Mouse (Mus musculus) cerebellum, postnatal 4 days (tissue): ENCODE measurements around the gene Tubb2a.

Source experiments
- DNase-seq, 2 experiments: peaks; one replicate each; pipeline ENCODE4 v3.0.0; 2022; ENCODE audit warnings: low spot score in 2 of 2, mixed read lengths in 1 of 2

Tubb2a gene

DNA sequence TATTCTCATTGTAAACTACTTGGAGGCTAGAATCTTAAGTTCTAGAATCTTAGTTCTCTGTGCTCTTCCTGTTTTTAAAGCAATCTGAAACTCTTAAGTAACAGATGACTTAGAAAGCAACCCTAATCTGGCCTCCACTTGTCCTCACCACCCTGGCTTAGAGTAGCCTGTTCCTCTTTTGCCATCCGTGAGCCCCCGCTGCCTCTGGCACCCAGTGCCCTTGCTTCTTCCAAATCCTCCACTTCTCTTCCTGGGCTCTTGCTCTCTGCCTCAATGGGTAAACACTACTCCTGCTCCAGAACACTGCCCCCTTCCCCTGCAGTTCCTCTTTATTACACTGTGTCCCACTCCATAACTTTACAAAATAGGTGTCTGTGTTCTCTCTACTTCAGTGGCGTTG is 26.1 kb downstream of the Tubb2a start:
- no peak for DNase-seq

DNA sequence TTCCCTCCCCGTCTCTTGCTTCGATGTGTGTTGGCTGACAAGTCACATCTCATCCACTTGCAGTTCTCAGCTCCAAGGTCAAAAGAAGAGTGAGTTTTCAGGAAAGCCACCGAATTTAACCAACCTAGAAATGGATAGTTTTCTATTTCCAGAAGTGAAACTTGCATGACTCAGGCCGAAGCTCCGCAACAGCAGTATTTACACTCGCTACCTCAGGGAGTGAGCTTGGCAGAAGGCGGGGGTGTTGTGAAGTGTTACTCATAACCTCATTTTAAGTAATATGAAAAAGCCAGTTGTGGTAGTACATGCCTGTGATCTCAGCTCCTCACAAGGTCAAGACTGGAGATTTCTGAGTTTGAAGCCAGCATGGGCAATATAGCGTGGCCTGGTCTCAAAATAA is 27.3 kb downstream of the Tubb2a start:
- no peak for DNase-seq

DNA sequence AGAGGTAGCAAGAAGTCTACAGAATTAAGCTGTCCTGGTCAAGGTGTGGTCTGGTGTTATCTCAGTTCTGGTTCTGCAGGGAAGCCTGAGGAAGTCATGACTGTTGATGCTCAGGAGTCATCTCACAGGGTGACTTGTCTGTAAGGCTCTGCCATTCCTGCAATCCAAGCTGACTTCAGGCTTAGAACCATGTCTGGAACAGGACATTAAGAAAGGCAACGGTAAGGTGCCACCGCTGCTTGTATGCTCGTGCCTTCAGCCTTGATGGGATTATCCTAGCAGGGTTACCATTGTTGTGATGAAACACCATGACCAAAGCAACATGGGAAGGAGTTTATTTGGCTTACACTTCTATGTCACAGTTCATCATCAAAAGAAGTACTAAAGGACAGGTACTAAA is 30.3 kb downstream of the Tubb2a start:
- DNase-seq: no peak

DNA sequence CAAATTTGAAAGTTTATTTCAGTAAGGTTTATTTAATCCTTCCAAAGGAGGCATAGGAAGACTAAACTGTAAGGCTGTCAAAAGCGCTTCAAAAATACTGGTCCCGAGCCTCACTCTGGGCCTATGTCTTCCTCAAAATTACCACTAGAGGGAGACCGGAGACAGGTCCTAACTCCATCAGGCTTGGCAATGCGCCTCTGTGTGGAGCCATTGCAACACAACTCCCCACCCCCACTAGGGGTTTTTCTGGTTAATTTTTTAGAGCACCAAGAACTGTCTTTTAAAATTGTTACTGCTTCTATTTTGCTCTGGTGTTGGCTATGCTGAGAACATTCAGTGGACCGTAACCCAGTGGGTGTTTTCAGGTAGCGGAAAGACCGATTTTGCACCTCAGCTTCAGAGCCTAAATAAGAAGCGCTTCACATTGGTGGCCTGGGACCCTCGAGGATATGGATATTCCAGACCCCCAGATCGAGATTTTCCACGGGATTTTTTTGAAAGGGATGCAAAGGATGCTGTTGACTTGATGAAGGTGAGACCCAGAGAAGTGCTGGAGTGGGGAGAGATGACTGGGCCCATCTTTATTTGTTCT is 31.3 kb downstream of the Tubb2a start:
- DNase-seq: peak; percentile 56 to 82

GRCm38 (mm10) chr13:34045511-34046249 is 32.1 kb downstream of the Tubb2a start:
- DNase-seq: no peak

DNA sequence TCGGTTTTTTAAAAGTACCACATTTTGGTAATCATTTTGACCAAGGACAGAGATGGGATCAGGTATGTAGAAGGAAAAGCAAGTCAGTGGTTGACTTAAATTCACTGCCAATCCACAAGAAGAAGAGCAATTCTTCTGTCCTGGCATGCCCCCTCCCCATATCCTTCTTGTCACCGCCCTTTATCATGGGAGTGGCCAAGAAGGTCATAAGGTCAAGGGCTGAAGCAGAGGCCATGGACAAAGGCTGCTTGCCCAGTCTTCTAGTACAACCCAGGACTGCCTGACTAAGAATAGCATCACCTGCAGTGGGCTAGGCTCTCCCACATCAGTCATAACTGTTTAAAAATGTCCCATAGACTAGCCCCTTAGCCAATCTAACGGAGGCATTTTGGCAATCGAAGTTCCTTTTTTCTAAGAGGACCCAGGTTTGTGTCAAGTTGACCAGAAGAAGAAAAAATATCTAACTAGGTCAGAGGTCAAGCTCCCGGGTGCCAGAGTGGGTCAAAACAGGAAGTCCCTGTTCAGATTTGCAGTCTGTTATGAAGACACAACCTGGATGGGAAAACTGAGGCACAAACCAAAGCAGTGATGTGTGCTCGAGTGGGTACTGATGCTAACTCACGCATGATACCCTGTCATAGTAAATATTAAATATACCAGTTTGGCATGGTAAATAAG is 34.0 kb downstream of the Tubb2a start:
- no peak for DNase-seq

DNA sequence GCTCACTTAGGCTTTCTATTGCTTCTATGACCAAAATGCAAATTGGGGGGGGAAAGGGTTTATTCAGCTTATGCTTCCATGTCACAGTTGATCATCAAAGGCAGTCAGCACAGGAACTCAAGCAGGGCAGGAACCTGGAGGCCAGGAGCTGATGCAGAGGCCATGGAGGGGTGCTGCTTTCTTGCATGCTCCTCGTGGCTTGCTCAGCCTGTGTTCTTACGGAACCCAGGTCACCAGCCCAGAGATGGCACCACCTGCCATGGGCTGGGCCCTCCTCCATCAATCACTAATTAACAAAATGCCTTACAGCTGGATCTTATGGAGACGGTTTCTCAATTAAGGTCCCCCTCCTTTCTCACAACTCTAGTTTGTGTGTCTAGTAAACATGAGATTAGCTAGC is 37.7 kb downstream of the Tubb2a start:
- no peak for DNase-seq

DNA sequence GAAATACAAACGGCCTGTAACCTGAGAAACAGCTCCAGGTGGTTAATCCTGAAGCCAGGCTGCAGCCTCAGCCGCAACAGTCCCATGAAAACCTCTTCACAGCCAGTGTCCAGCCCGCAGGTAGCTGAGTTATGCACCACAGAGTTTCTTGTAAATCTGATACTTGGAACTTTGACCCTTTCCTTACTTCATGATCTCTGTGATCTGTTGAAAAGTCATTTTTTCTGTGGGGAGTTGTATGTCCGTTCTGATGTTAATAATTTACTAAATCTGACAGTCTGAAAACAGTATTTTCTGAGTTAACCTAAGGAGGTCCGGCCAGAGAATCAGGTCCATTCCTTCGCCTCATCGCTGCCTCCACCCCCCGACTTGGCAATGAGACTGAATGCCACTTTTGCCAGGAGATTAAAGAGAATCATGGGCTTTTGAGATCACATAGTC is 38.9 kb downstream of the Tubb2a start:
- no peak for DNase-seq

GRCm38 (mm10) chr13:34038056-34038432 is 39.8 kb downstream of the Tubb2a start:
- DNase-seq: no peak

GRCm38 (mm10) chr13:34037172-34038055 is 40.4 kb downstream of the Tubb2a start, which contains the start of gene Bphl:
Bphl (plus strand) TSS chr13:34037597.
- DNase-seq: peak; percentile 81 to 89

DNA sequence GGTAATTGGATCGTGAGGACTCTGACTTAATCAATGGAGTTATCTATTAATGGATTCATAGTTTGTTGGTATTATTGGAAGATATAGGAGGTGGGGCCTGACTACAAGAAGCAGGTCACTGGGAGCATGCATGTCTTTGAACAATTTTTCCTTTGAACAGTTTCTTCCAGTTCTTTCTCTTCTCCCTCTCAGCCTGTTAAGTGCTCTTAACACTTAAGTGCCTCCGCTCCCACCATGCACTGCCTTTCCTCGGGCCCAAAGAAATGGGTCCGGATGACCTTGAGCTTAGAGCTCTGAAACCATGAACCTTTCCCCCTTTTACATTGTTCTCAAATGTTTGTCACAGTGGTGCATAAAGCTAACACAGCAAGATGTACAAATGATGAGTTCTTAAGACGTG is 41.1 kb downstream of the Tubb2a start:
- DNase-seq: no peak

GRCm38 (mm10) chr13:34035424-34035823 is 42.4 kb downstream of the Tubb2a start:
- no peak for DNase-seq

DNA sequence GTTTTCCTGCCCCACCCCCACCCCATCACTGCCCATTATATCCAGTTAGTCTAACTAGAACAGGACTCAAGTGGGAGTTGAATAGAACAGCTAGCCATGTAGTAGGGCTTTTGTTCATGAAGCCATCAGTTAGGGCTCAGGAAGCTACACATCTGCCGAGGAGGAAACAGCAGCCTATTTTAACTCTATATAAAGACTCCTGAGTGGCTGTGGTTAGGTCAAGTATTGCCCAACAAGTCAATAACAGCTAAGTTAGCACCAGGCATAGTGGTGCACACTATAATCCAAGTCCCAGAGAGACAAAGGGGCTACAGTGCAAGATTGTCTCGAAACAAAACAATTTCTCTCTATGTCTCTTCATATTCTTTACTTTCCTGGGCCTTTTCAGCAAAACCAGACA is 45.8 kb downstream of the Tubb2a start:
- no peak for DNase-seq
